Mouse (Mus musculus) induced T-regulatory cell, adult 2 months (primary cell): Measurements from ENCODE around the gene Foxc2.

Experiments
- DNase-seq: peaks from one replicate; pipeline ENCODE4 v3.0.0-alpha.2; 2012; ENCODE audit warnings: low read depth

Foxc2 gene

GRCm38 (mm10) chr8:121115948-121116347 lies at the start of gene Foxc2:
TSS of gene Foxc2 (plus strand) at chr8:121116171.
- DNase-seq, result peak; percentile 86

GRCm38 (mm10) chr8:121071454-121071853 lies 44.5 kb upstream of the Foxc2 start:
- no peak for DNase-seq

- DNase-seq, result no peak
Measured at GRCm38 (mm10) chr8:121072406-121073130, 43.4 kb upstream of the Foxc2 start.

GRCm38 (mm10) chr8:121073174-121074107 lies 42.5 kb upstream of the Foxc2 start:
- no peak for DNase-seq

GRCm38 (mm10) chr8:121074108-121074847 lies 41.7 kb upstream of the Foxc2 start:
- no peak for DNase-seq

GRCm38 (mm10) chr8:121074848-121075145 lies 41.2 kb upstream of the Foxc2 start:
- DNase-seq, result no peak

GRCm38 (mm10) chr8:121075936-121076335 lies 40.0 kb upstream of the Foxc2 start:
- no peak for DNase-seq

- no peak for DNase-seq
Measured at GRCm38 (mm10) chr8:121076555-121076954, 39.4 kb upstream of the Foxc2 start.

- DNase-seq, result no peak
Measured at GRCm38 (mm10) chr8:121078721-121079120, 37.2 kb upstream of the Foxc2 start.

GRCm38 (mm10) chr8:121079201-121079600 lies 36.8 kb upstream of the Foxc2 start:
- no peak for DNase-seq

- no peak for DNase-seq
Measured at GRCm38 (mm10) chr8:121079944-121080343, 36.0 kb upstream of the Foxc2 start.

- DNase-seq, result no peak
Measured at GRCm38 (mm10) chr8:121080361-121081090, 35.4 kb upstream of the Foxc2 start.

- no peak for DNase-seq
Measured at GRCm38 (mm10) chr8:121081398-121081797, 34.6 kb upstream of the Foxc2 start.

- no peak for DNase-seq
Measured at GRCm38 (mm10) chr8:121082218-121083092, 33.5 kb upstream of the Foxc2 start.

- DNase-seq, result peak; percentile 30
Measured at GRCm38 (mm10) chr8:121083093-121083935, 32.7 kb upstream of the Foxc2 start.

- no peak for DNase-seq
Measured at GRCm38 (mm10) chr8:121083936-121084209, 32.1 kb upstream of the Foxc2 start.

- no peak for DNase-seq
Measured at GRCm38 (mm10) chr8:121084210-121084951, 31.6 kb upstream of the Foxc2 start, which contains the start of gene Foxf1. TSS of gene Foxf1 (plus strand) at chr8:121084386.

- no peak for DNase-seq
Measured at GRCm38 (mm10) chr8:121085011-121085410, 31.0 kb upstream of the Foxc2 start.

GRCm38 (mm10) chr8:121085561-121085960 lies 30.4 kb upstream of the Foxc2 start:
- no peak for DNase-seq
